Comparison of ENCODE assay signal across 26 mouse cellular contexts in genomic region chr15:87783331-87783730, GRCm38 (mm10).
"Had no signal": no experiment of that assay in that cellular context is flagged by ENCODE, and none has a peak within 500 bp of the region (broad histone marks: within the 10 kb centered on the region; RNA-seq: fewer than 3 reads in every experiment).

No protein-coding gene starts in this region.

- H3K4me1 ChIP-seq: limb, embryonic 12.5 days; limb, embryonic 13.5 days; limb, embryonic 15.5 days; liver, embryonic 12.5 days; liver, embryonic 13.5 days; liver, embryonic 15.5 days; lung, embryonic 15.5 days; megakaryocyte, embryonic 14.5 days; midbrain, embryonic 12.5 days; midbrain, embryonic 15.5 days had no signal

- H3K9me3 ChIP-seq: limb, embryonic 12.5 days; limb, embryonic 13.5 days; limb, embryonic 15.5 days; liver, embryonic 12.5 days; liver, embryonic 15.5 days; lung, embryonic 15.5 days; midbrain, embryonic 10.5 days; midbrain, embryonic 12.5 days; midbrain, embryonic 13.5 days; midbrain, embryonic 15.5 days had no signal

- H3K27me3 ChIP-seq: limb, embryonic 12.5 days; limb, embryonic 13.5 days; limb, embryonic 15.5 days; liver, embryonic 12.5 days; liver, embryonic 13.5 days; liver, embryonic 15.5 days; lung, embryonic 15.5 days; megakaryocyte, embryonic 14.5 days; midbrain, embryonic 12.5 days; midbrain, embryonic 13.5 days; midbrain, embryonic 15.5 days had no signal

- H3K4me3 ChIP-seq: limb, embryonic 12.5 days; limb, embryonic 13.5 days; limb, embryonic 15.5 days; liver, embryonic 12.5 days; liver, embryonic 13.5 days; liver, embryonic 15.5 days; lung, embryonic 15.5 days; megakaryocyte, embryonic 14.5 days; midbrain, embryonic 10.5 days; midbrain, embryonic 12.5 days; midbrain, embryonic 13.5 days; midbrain, embryonic 15.5 days; myocyte had no signal

- H3K27ac ChIP-seq: limb, embryonic 12.5 days; limb, embryonic 13.5 days; limb, embryonic 15.5 days; liver, embryonic 12.5 days; liver, embryonic 13.5 days; liver, embryonic 14.5 days; liver, embryonic 15.5 days; lung, embryonic 15.5 days; macrophage; midbrain, embryonic 10.5 days; midbrain, embryonic 12.5 days; midbrain, embryonic 13.5 days; midbrain, embryonic 15.5 days had no signal

- H3K36me3 ChIP-seq: limb, embryonic 12.5 days; limb, embryonic 13.5 days; limb, embryonic 15.5 days; liver, embryonic 12.5 days; liver, embryonic 13.5 days; liver, embryonic 15.5 days; lung, embryonic 15.5 days; midbrain, embryonic 10.5 days; midbrain, embryonic 12.5 days; midbrain, embryonic 13.5 days; midbrain, embryonic 15.5 days had no signal

- DNase-seq: left cerebral cortex, postnatal 4 days; liver; liver, embryonic 13.5 days; liver, postnatal 0 days; lung, adult 18-20 months; lung, adult 2 months; lung, embryonic 14.5 days; lung, postnatal 10 days; lung, postnatal 14 days; lung, postnatal 36 days; lung, postnatal 4 days; midbrain, embryonic 14.5 days had no signal
